Mouse (Mus musculus) lung, postnatal 0 days (tissue): ENCODE measurements around the gene Ubqln2.

Experiments
- CTCF ChIP-seq: IDR thresholded peaks from 2 replicates; pipeline ENCODE4 v1.5.1; 2016; ENCODE audit warnings: antibody characterized with exemption, mild to moderate bottlenecking
- EP300 ChIP-seq: IDR thresholded peaks from 2 replicates; pipeline ENCODE4 v1.6.1; 2016; ENCODE audit warnings: antibody characterized with exemption, mild to moderate bottlenecking, control low read depth

DNA sequence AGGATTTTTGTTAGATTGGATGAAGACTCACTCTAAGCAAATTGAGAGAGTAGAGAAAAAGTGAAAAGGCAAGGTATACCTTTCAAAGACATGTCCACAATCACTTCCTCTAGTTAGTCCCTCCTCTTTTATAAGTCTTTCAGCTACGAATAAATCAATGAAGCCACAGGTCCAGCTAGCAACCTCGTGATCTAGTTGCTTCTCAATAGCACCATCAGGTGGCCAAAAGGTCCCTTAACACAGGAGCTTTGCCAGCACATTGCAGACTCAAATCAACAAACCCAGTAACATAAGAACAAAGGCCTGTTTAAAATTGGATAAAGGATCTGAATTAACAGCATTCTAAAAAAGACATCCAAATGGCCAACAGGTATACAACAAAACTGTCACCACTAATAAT, 30.4 kb downstream of the Ubqln2 start:
- TF ChIP-seq CTCF (peak; percentile 53), EP300 (no peak)
